Mouse (Mus musculus): ENCODE measurements around the gene Taf5l.
A peak's percentile ranks its signal among the peaks of the same experiment; 100 is the strongest.
"Not testable (repeated sequence)": the region's sequence is repeated elsewhere in the genome, so short reads cannot be mapped to it uniquely, and the experiment has no call there.

Gene Taf5l

DNA sequence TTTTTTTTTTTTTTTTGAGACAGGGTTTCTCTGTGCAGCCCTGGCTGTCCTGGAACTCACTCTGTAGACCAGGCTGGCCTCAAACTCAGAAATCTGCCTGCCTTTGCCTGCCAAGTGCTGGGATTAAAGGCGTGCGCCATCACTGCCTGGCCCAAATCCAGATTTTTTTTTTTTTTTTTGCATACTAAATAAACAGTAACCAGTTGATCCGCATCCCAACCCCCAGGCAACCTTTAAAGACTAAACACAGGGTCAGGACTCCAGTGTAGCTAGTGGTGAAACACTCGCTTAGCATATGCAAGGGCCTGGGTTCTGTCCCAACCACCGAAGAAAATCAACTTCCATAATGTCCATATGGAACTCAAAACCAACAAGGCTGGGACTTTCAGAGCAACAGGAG lies 60.6 kb downstream of the Taf5l start:
- not testable (repeated sequence) for DNase-seq (ENCODE audit: low read depth)

DNA sequence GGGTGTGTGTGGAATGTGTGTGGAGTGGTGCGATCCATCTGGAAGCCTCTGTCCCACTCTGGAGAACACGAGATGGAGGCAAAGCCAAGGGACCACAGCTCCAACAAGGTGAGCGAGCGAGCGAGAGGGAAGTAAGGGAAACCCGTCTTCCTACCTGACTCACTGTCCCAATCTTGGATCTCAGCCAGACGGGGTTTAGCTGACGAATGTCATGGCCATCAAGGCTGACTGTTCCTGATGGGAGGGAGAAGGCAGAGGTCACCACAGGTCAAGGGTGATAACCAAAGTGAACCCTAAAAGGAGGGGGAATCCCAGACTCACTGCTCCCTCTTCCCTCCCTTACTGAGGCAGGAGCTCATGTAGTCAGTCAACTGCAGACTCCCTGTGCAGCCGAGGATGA lies 61.1 kb downstream of the Taf5l start:
- DNase-seq (ENCODE audit: low read depth) = no peak

DNA sequence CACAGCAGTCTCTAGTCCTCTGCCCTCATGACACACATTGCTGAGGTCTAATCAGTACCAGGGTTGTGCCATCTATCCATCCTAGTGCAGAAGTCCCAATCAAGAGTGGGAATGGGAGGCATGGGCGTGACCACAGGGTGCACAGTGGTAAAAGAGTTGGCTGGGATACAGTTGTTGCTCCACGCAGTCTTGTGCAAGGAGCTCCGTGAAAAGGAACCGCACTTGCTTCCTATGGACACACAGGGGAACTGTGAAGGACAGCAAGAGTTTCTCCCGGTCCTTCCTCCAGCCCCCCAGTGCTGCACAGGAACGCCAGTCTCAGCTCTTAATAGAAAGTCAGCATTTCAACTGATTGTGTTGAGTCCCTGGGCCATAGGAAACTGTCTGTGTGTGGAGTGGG lies 61.7 kb downstream of the Taf5l start:
- DNase-seq (ENCODE audit: low read depth) = no peak

- DNase-seq (ENCODE audit: low read depth) = no peak
These were observed 63.1 kb downstream of the Taf5l start for GRCm38 (mm10) chr8:123958130-123958529.

- no peak for DNase-seq (ENCODE audit: low read depth)
These were observed 67.0 kb downstream of the Taf5l start for GRCm38 (mm10) chr8:123954246-123954645.

DNA sequence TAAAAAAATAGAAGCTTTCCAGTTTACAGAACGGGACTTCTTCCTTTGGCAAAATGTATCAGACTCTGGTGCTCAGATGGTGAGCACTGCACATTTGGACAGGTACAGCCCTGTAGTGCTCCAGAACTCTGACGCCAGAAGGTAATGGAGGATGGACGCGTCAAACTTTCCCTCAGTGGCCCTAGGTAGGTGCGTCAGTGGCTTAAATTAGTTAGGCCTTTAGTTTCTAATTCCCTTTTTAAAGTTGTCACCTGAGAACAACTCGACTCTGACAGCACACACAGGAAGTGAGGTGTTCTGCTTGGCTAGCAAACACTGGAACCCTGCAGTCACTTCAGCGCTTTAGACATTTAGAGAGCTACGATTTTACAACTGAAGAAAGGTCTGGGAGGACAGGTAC lies 67.5 kb downstream of the Taf5l start:
- no peak for DNase-seq (ENCODE audit: low read depth)

DNA sequence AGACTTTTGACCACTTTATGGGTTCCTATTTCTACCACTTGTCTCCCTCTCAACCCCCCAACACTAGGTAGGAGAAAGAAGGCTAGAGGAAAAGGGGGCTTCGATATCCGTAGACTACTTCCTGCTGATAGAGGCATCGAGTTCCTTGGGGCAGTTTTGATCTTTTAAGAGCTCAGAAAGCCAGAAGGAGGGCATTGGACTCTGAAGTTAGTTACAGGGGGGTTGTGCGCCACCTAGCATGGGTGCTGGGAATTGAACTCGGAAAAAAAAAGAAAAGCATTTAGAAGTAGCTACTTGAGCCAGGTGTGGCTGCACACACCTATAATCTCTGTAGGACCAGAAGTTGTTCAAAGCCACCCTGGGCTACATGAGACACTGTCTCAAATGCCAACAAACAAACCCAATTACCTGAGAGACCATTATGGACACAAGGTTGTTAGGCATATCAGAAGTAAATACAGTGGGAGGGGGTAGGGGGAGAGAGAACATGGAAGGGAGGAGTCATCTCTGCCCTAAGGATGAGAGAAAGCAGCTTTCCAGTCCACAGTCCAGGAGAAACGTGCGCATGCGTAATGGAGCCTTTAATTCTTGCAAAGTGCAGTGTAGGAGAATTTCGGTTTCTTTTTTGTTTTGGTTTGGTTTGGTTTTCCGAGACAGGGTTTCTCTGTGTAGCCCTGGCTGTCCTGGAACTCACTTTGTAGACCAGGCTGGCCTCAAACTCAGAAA lies 71.0 kb downstream of the Taf5l start:
- peak; percentile 74 for DNase-seq (ENCODE audit: low read depth)

GRCm38 (mm10) chr8:123949686-123949986 lies 71.6 kb downstream of the Taf5l start:
- DNase-seq (ENCODE audit: low read depth) = peak; percentile 34

GRCm38 (mm10) chr8:123948942-123949685 lies 72.1 kb downstream of the Taf5l start, which contains the start of gene Nup133:
Nup133 (minus strand) TSS chr8:123949265.
- DNase-seq (ENCODE audit: low read depth) = peak; percentile 99
